Comparison of ENCODE assay signal across 8 mouse cellular contexts in the genomic region with DNA sequence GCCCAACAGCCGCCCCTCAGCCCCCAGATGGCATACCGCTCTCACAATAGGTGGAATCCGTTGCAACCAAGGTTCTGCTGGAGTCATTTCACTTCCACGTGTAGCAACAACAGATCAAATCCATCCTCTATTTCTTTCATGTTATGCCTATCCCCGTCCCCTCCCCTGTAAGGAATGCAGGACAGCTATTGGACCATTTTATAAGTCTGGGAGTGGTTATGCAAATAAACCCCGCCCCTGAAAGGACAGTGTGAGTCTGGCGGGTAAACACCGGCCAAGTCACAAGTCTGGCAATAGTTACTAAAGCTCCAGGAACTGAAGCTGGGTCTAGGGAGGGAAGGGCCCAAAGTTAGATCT. TPM values are rescaled to one million over a fixed set of nuclear protein-coding genes. Genes with fewer than 3 reads are reported as not detected.
DNase-seq lines count a peak whose midpoint lies in the region; ATAC-seq lines count a peak whose summit lies in the region.

A gene (minus strand): TSS at position 152 of the 357 bp plus-strand sequence.

- H3K4me2 ChIP-seq in hindbrain, embryonic 16.5 days (ENCODE audit: low read length): peak within 1 kb of the TSS; percentile 51
- H3K4me2 ChIP-seq in liver, embryonic 13.5 days: peak within 1 kb of the TSS; percentile 35

- no peaks in the 10 kb centered on the region for H3K9me3 ChIP-seq in hindbrain, embryonic 16.5 days (ENCODE audit: control insufficient read depth, low read length)
- no peaks in the 10 kb centered on the region for H3K9me3 ChIP-seq in liver, embryonic 13.5 days (replicated peaks)

- no peaks in the 10 kb centered on the region for H3K4me1 ChIP-seq in hindbrain, embryonic 16.5 days (ENCODE audit: control insufficient read depth, insufficient read depth, low read depth, low read length)
- H3K4me1 ChIP-seq in liver, embryonic 13.5 days (replicated peaks): no peaks in the 10 kb centered on the region

- peak within 1 kb of the TSS; percentile 27 for H3K9ac ChIP-seq in hindbrain, embryonic 16.5 days (ENCODE audit: low read depth, low read length)
- H3K9ac ChIP-seq in liver, embryonic 13.5 days: no peak within 1 kb of the TSS

- H3K27me3 ChIP-seq in hindbrain, embryonic 16.5 days (replicated peaks; ENCODE audit: control insufficient read depth, insufficient read depth, low read length): no peaks in the 10 kb centered on the region
- no peaks in the 10 kb centered on the region for H3K27me3 ChIP-seq in liver, embryonic 13.5 days

- H3K36me3 ChIP-seq in hindbrain, embryonic 16.5 days (ENCODE audit: control insufficient read depth, insufficient read depth, low read length): no peaks in the 10 kb centered on the region
- H3K36me3 ChIP-seq in liver, embryonic 13.5 days: no peaks in the 10 kb centered on the region

- H3K27ac ChIP-seq in hindbrain, embryonic 16.5 days (ENCODE audit: low read depth, low read length): no peak within 1 kb of the TSS
- H3K27ac ChIP-seq in liver, embryonic 13.5 days: no peak within 1 kb of the TSS

- peak; percentile 99 for ATAC-seq in common myeloid progenitor, adult 5-6 weeks (replicated peaks; ENCODE audit: low read depth, poor library complexity, severe bottlenecking)
- peak; percentile 97 for ATAC-seq in hindbrain, embryonic 16.5 days
- peak; percentile 93 for ATAC-seq in liver, embryonic 13.5 days (ENCODE audit: low read depth)

- H3K4me3 ChIP-seq in hindbrain, embryonic 16.5 days (ENCODE audit: low read length): peak within 1 kb of the TSS; percentile 30
- no peak within 1 kb of the TSS for H3K4me3 ChIP-seq in liver, embryonic 13.5 days (replicated peaks)

- peak; percentile 52 to 61 for DNase-seq in cerebellum, postnatal 10 days
- DNase-seq in cerebellum, postnatal 25 days: no peak
- peak; percentile 66 for DNase-seq in gastrocnemius, postnatal 25 days
- DNase-seq in liver, embryonic 13.5 days: peak; percentile 6
- DNase-seq in neural tube, embryonic 10.5 days (ENCODE audit: extremely low spot score, low spot score): peak; percentile 35
- no peak for DNase-seq in frontal cortex, postnatal 10 days (ENCODE audit: low spot score in 2 of 2)

- WGBS in hindbrain, embryonic 16.5 days: 19% methylated on average over 8 of the region's 8 CpGs
- 10% methylated on average over 8 of the region's 8 CpGs for WGBS in liver, embryonic 13.5 days (ENCODE audit: insufficient replicate concordance)

RNA-seq across cellular contexts. Expression of the gene that starts here (rescaled TPM):
- total RNA-seq in common myeloid progenitor, adult 5-6 weeks (2017): 0.58 and 1.2 TPM in 2 replicates
- 10 to 100 TPM in 1 of 2 experiments, 1 to 10 TPM in 1; 9.2 to 10.0 TPM for total RNA-seq in gastrocnemius, postnatal 25 days (2021)
- polyA plus RNA-seq in hindbrain, embryonic 16.5 days (2015; fragmentation: Nextera tagmentation; extraction: Ambion mirVana): 1.2 and 1.5 TPM in 2 replicates
- 0.13 and 0.22 TPM in 2 replicates for polyA plus RNA-seq in liver, embryonic 13.5 days (2015; fragmentation: Nextera tagmentation; extraction: Ambion mirVana)

Comparison
In these comparisons a context has a peak if more than half of its experiments do, and no peak if none do; other contexts are left out.
1. DNase-seq: peak in cerebellum, postnatal 10 days (2 of 2), gastrocnemius, postnatal 25 days (single experiment) and neural tube, embryonic 10.5 days (single experiment); none in cerebellum, postnatal 25 days (0 of 2) and frontal cortex, postnatal 10 days (0 of 2).
2. Peak in DNase-seq, ATAC-seq and H3K4me2 ChIP-seq in liver, embryonic 13.5 days; RNA of the gene not detected or under 1 TPM.
3. Peak in every context shown above with its lines, with median percentiles within 50 percentile points of each other: ATAC-seq.